Mouse (Mus musculus) stomach, embryonic 15.5 days (tissue): ENCODE data around the gene Macrod2. TPM values are rescaled to one million over a fixed set of nuclear protein-coding genes. Genes with fewer than 3 reads are reported as not detected.

Source experiments
- ATAC-seq: fragments of 200-750 bp; cut with Nextera tagmentation; 2 replicates; pipeline ENCODE4 v1.8.0; 2017; ENCODE audit warnings: low read depth, moderate number of reproducible peaks, moderate TSS enrichment; ENCODE audit not compliant: insufficient read depth, low FRiP score
- H3K27ac ChIP-seq: fragments of 300-500 bp; sonication (generic); 2 replicates; pipeline ENCODE4 v1.5.1; 2015; ENCODE audit warnings: mild to moderate bottlenecking, inconsistent platforms
- H3K27me3 ChIP-seq: fragments of 300-500 bp; sonication (generic); replicated peaks from 2 replicates; pipeline ENCODE4 v1.6.1; 2015; ENCODE audit warnings: inconsistent platforms
- H3K36me3 ChIP-seq: fragments of 300-500 bp; sonication (generic); 2 replicates; pipeline ENCODE4 v1.6.1; 2015; ENCODE audit warnings: inconsistent platforms
- H3K4me1 ChIP-seq: fragments of 300-500 bp; sonication (generic); 2 replicates; pipeline ENCODE4 v1.6.1; 2015; ENCODE audit warnings: inconsistent platforms
- H3K4me2 ChIP-seq: fragments of 300-500 bp; sonication (generic); 2 replicates; pipeline ENCODE4 v1.6.1; 2015; ENCODE audit warnings: mild to moderate bottlenecking, inconsistent platforms
- H3K4me3 ChIP-seq: fragments of 300-500 bp; sonication (generic); replicated peaks from 2 replicates; pipeline ENCODE4 v1.5.1; 2015; ENCODE audit warnings: inconsistent platforms
- H3K9ac ChIP-seq: fragments of 300-500 bp; sonication (generic); 2 replicates; pipeline ENCODE4 v1.6.1; 2015; ENCODE audit warnings: inconsistent platforms
- H3K9me3 ChIP-seq: fragments of 300-500 bp; sonication (generic); 2 replicates; pipeline ENCODE4 v1.6.1; 2016; ENCODE audit warnings: inconsistent platforms
- WGBS: fragments of 180-500 bp; shearing (Covaris S2); methylation state at CpG from one replicate; pipeline ENCODE4 v1.1.7; 2015; 5-methylcytosine and 5-hydroxymethylcytosine counted together
- polyA plus RNA-seq: library from polyadenylated mRNA; unstranded; fragments of >200 nt; fragmentation: Nextera tagmentation; extraction: Ambion mirVana; gene quantifications from 2 replicates; pipeline ENCODE4 v1.2.1, GENCODE M21; 2015

The Macrod2 gene
- polyA plus RNA-seq, 1 experiment from 2014 or later = 40.8 TPM

DNA sequence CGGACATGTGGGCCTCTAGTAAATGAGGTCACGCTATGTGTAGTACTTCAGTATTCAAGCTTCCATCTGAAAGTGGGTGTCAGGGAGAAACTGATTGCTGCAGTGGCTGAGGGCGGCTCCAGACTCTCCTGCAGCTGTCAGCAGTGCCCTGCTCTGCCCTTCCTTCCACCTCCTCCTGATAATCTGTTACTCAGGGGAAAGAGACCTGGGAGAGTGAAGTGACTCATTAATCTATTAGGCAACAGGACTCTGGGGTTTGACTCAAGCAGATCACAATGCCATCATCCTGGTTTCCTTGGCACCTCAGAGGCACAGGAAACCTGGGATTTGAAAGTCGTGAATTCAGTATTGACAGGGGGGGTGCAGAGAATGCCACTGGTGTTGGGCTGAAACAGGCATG, 876.4 kb downstream of the Macrod2 start:
- no peaks in the 10 kb centered on the region for H3K27me3 ChIP-seq
- H3K27ac ChIP-seq = no peak overlapping the region
- no peak for ATAC-seq
- 48% methylated on average over 4 of the region's 4 CpGs for WGBS
- no peak overlapping the region for H3K4me2 ChIP-seq
- H3K4me1 ChIP-seq = no peaks in the 10 kb centered on the region
- H3K36me3 ChIP-seq = no peaks in the 10 kb centered on the region
- H3K9ac ChIP-seq = no peak overlapping the region
- H3K4me3 ChIP-seq = no peak overlapping the region
- H3K9me3 ChIP-seq = no peaks in the 10 kb centered on the region

DNA sequence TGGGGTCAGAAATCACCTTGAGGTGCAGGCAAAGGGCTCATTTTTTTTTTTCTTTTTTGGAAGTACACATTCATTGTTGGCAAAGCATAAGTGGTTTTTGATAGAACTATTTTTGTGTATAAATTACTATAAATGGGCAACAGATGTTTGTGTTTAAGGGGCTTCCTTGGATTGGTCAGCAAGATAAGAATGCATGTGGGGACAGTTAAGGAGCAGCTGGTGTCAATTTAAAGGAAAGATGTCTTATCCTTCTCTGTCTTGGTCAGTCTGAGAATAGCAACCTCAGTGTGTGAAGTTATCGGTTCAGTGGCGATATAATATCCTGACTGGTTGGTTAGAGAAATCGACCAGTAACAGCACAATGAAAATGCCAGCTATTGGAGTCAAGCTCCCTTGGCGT, 877.9 kb downstream of the Macrod2 start:
- Histone ChIP-seq H3K9ac (no peak overlapping the region), H3K27me3 (no peaks in the 10 kb centered on the region), H3K4me1 (no peaks in the 10 kb centered on the region), H3K4me2 (no peak overlapping the region), H3K27ac (no peak overlapping the region), H3K36me3 (no peaks in the 10 kb centered on the region), H3K4me3 (no peak overlapping the region), H3K9me3 (no peaks in the 10 kb centered on the region)
- WGBS = 85% methylated on average over 4 of the region's 4 CpGs
- ATAC-seq = no peak

DNA sequence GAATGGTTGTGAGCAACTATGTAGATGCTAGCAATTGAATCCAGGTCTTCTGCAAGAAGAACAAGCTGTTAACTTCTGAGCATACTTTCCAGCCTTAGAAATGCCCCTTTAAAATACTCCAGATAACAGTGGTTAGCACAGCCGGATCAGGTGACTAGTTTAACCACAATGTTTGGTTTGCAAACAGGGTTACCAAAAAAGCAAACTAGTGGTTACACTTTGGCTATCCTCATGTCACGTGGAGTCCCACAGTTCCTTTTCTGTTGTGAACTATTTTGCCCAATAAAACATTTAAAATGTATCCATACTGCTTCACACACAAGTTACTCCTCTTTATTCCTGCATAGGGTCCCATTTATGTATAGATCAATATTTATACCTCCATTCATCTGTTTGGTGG, 879.2 kb downstream of the Macrod2 start:
- WGBS = 64% methylated on average over 2 of the region's 2 CpGs

DNA sequence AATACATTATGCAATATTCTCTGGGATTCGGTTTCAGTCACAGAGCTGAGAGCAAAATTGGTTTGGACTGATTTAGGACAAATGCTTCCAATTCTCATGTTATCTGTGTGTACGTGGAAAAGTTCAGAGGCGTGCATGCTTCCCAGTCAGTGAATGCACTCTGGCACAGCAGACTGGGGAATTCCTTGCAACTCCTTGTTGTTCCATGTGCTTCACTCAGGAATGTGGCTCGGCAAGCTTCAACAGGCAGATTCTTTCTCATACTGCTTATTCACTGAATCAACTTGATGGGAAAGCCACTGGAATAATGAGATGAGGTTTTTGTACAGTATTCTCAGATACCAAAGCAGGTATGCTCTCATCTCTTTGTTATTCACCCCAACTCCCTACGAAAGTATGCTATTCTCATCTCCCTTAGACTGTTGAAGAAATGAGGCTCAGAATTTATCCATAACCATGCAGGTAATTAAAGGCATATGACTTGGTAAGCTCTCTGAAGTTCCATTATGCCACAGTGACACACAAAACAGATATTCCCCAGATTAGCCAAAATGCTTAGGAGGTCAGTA, 884.1 kb downstream of the Macrod2 start:
- 41% methylated on average over 5 of the region's 5 CpGs for WGBS
- ATAC-seq = no peak
- H3K4me3 ChIP-seq = no peak overlapping the region

More for the DNA sequence above, 879.2 kb downstream of the Macrod2 start:
- H3K36me3 ChIP-seq = no peaks in the 10 kb centered on the region
- no peaks in the 10 kb centered on the region for H3K9me3 ChIP-seq
- no peak overlapping the region for H3K9ac ChIP-seq
- H3K4me3 ChIP-seq = no peak overlapping the region
- no peak overlapping the region for H3K4me2 ChIP-seq
- no peak overlapping the region for H3K27ac ChIP-seq
- no peaks in the 10 kb centered on the region for H3K27me3 ChIP-seq
- H3K4me1 ChIP-seq = no peaks in the 10 kb centered on the region
- ATAC-seq = no peak

DNA sequence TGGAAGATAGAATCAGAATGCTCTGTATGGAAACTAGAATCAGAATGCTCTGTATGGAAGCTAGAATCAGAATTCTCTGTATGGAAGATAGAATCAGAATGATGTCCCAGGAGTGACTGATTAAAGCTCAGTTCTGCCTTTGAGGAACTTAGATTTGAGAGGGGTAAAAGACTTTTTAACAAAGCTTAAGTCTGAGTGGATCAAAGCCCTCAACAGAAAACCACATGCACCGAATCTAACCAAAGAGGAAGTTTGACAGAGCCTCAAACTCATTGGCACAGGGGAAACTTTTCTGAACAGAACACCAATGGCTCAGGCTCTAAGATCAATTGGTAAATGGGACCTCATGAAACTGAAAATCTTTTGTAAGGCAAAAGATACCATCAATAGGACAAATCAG, 885.7 kb downstream of the Macrod2 start:
- Histone ChIP-seq H3K27me3 (no peaks in the 10 kb centered on the region), H3K27ac (no peak overlapping the region), H3K36me3 (no peaks in the 10 kb centered on the region), H3K9me3 (no peaks in the 10 kb centered on the region), H3K4me1 (no peaks in the 10 kb centered on the region), H3K9ac (no peak overlapping the region), H3K4me2 (no peak overlapping the region), H3K4me3 (no peak overlapping the region)
- no peak for ATAC-seq
- 85% methylated on average over 1 of the region's 1 CpGs for WGBS

More for the DNA sequence above, 884.1 kb downstream of the Macrod2 start:
- Histone ChIP-seq H3K27ac (no peak overlapping the region), H3K4me2 (no peak overlapping the region), H3K9ac (no peak overlapping the region), H3K27me3 (no peaks in the 10 kb centered on the region), H3K4me1 (no peaks in the 10 kb centered on the region), H3K36me3 (no peaks in the 10 kb centered on the region), H3K9me3 (no peaks in the 10 kb centered on the region)

DNA sequence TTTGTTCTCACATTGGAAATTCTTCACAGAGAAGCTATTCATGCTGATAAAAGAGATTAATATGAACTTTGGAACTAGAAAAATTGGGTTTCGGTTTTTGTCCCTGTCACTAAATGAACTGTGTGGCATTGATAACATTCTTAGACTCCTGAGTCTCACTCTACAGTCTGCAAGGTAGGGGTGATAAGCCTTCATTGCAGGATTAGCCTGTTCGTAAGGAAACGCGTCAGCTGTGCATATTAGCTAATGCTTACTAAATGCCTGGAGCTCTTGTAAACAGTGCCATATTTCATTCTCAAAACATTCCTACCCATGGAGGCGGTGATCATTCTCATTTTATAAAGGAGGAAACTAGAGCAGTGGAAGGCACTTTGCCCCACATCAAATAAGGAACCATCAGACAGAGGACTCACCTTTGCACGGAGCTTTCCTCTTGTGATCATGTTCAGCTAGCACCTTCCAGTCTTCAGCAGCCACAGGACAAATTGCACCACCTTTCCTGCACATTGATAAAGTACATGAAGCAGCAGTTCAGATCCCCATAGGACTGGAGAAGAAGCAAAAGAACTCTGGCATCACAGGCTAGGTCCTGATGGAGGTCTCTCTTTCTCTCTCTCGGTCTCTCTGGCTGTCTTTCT, 891.1 kb downstream of the Macrod2 start:
- 40% methylated on average over 7 of the region's 7 CpGs for WGBS
- Histone ChIP-seq H3K36me3 (no peaks in the 10 kb centered on the region), H3K27ac (peak overlapping the region; percentile 54), H3K4me1 (0 out of 2 replicates have a peak, but pooled peaks cover 4% of the 10 kb centered on the region), H3K4me2 (0 out of 2 replicates have a peak overlapping the region, but pooled peaks have one; percentile 13), H3K27me3 (no peaks in the 10 kb centered on the region), H3K9me3 (no peaks in the 10 kb centered on the region), H3K9ac (no peak overlapping the region), H3K4me3 (no peak overlapping the region)
- peak; percentile 81 for ATAC-seq

DNA sequence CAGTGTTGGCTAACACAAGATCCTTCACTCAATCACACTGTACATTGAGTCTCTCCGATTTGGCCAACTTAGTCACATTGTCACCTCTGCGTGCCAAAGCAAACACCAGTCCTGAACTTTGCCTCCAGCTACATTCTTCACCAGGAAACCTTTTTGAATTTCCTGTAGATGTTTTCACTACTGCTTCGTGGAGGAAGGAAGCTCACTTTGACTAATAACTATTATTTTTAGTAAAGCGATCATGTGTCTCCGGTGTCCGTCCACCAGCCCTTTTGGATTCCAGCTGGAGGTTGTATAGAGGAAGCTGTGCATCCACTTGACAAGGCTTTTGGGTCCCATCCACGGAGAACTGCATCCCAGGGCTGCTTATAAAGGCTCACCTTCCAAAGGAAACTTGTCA, 893.4 kb downstream of the Macrod2 start:
- ATAC-seq = 0 out of 2 replicates have a peak, but pooled peaks have one; percentile 20
- no peak overlapping the region for H3K4me3 ChIP-seq
- no peaks in the 10 kb centered on the region for H3K36me3 ChIP-seq
- H3K27ac ChIP-seq = no peak overlapping the region; the same call in 1 of the 2 replicates
- H3K9ac ChIP-seq = no peak overlapping the region
- no peaks in the 10 kb centered on the region for H3K27me3 ChIP-seq
- 0 out of 2 replicates have a peak, but pooled peaks cover 4% of the 10 kb centered on the region for H3K4me1 ChIP-seq
- 34% methylated on average over 7 of the region's 7 CpGs for WGBS
- H3K9me3 ChIP-seq = no peaks in the 10 kb centered on the region
- H3K4me2 ChIP-seq = no peak overlapping the region

DNA sequence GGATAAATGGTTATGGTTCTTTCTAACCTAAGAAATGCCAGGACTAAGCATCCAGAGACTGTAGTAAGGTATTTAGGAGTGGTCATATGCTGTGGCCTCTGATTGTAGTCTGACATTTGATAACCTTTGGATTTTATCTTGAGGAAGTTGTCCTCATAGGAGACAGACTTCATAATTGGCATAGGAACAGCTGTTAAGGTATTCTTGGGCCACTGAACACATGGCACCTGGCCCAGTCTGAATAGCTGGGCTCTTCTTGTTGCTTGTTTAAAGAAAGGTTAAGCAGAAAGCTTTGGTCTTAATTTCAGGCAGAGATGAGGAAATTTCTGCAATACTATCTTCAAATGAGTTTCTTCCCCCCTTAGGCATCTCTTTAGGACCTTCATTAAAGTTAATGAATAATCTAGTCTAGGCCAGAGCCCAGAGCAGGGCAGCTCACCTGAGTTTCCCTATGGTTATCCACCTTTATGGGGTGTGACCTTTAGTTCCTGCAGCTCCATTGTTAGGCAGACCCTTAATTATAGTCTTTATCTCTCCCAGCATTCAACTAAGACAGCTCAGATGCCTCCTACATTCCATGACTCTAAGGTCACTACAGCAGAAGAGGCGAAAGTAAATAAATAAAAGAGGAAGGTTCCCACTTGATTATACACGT, 894.1 kb downstream of the Macrod2 start:
- peak; percentile 67; the same call in 1 of the 2 replicates for ATAC-seq
- H3K9ac ChIP-seq = no peak overlapping the region
- WGBS = 58% methylated on average over 2 of the region's 2 CpGs

DNA sequence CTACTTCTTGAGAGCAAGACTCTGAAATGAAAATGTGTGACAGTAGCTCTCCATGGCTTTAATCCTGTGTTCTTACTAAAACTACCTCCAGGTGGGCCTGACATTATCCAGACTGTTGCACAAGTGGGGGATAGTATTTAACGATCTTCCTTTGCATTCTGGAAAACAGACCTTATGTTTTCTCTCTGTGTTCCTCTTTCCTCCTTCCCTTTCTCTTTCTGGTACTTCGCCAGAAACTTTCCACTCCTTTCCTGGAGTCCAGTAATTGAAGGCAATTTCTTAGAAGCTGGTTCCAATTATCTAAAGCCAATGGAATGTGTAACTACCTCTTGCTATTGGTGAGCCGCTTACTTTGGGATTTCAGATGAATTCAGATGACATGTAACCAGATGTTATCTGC, 897.7 kb downstream of the Macrod2 start:
- no peak overlapping the region for H3K4me3 ChIP-seq
- no peaks in the 10 kb centered on the region for H3K36me3 ChIP-seq
- WGBS = 40% methylated on average over 3 of the region's 3 CpGs
- ATAC-seq = no peak
- H3K27ac ChIP-seq = no peak overlapping the region
- H3K9me3 ChIP-seq = no peaks in the 10 kb centered on the region
- no peak overlapping the region for H3K4me2 ChIP-seq
- H3K4me1 ChIP-seq = 0 out of 2 replicates have a peak, but pooled peaks cover 4% of the 10 kb centered on the region
- H3K9ac ChIP-seq = no peak overlapping the region
- H3K27me3 ChIP-seq = no peaks in the 10 kb centered on the region

More for the DNA sequence above, 894.1 kb downstream of the Macrod2 start:
- Histone ChIP-seq H3K27ac (no peak overlapping the region), H3K4me2 (no peak overlapping the region), H3K4me1 (0 out of 2 replicates have a peak, but pooled peaks cover 4% of the 10 kb centered on the region), H3K36me3 (no peaks in the 10 kb centered on the region), H3K4me3 (no peak overlapping the region), H3K9me3 (no peaks in the 10 kb centered on the region), H3K27me3 (no peaks in the 10 kb centered on the region)

DNA sequence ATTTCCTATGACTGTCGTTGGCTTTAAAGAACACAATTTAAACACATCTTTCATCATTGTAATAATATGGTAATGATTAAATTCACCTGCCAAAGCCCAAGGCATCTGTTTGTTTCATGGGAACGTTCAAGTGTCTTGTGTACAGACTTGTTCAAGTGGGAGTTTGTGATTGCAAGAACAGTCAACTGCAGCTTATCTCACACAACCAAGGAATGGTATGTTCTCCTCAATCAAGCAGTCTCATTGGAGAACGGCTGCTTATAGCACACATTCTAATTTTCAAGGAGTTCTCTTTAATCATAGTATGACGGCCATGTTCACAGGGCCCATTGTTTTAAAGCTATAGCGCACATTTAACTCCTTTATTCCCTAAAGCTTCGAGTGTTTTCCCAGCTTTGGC, 904.1 kb downstream of the Macrod2 start:
- no peaks in the 10 kb centered on the region for H3K4me1 ChIP-seq
- WGBS = 60% methylated on average over 6 of the region's 6 CpGs
- H3K9me3 ChIP-seq = no peaks in the 10 kb centered on the region
- no peak overlapping the region for H3K4me2 ChIP-seq
- no peak for ATAC-seq
- no peak overlapping the region for H3K4me3 ChIP-seq
- no peaks in the 10 kb centered on the region for H3K27me3 ChIP-seq
- H3K36me3 ChIP-seq = no peaks in the 10 kb centered on the region
- no peak overlapping the region for H3K9ac ChIP-seq
- H3K27ac ChIP-seq = no peak overlapping the region

DNA sequence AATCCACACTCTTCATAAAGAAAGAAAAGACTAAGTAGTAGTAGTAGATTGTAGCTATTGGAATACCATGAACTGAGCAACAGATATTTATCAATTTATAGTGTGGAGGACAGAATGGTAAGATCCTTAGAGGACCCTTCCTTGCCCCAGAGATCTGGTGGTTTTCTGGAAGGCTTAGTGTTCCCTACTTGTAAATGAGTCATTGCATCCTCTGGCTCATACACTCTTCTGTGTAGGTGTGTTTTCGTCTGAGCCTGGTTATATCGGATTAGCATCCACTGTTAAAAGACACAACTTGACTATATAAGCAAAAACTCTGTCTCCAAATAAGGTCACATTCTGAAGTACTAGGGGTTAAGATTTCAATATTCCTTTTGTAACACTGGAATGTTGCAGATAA, 905.9 kb downstream of the Macrod2 start:
- Histone ChIP-seq H3K9ac (no peak overlapping the region), H3K27ac (no peak overlapping the region), H3K27me3 (no peaks in the 10 kb centered on the region), H3K9me3 (no peaks in the 10 kb centered on the region), H3K4me2 (no peak overlapping the region), H3K36me3 (no peaks in the 10 kb centered on the region), H3K4me1 (no peaks in the 10 kb centered on the region), H3K4me3 (no peak overlapping the region)
- WGBS = 92% methylated on average over 2 of the region's 2 CpGs
- ATAC-seq = no peak

DNA sequence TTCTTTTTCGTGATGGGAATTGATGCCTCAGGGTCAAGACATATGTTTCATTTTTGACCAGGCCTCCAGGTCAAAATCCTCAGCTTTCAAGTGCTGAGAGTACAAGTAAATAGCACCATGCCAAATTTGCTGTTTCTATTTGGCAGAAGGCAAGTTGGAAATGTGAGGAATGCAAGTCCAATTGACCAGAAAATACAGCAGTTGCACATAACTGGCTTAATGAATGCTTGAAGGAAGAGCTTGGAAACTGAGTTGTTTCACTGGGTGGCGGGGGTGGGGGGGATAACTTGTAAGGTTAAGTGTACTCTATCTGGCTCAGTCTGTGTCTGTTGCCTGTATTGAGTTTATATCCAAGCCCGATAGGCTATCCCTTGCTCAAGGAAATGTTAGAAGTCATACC, 913.3 kb downstream of the Macrod2 start:
- Histone ChIP-seq H3K27ac (no peak overlapping the region), H3K36me3 (no peaks in the 10 kb centered on the region), H3K27me3 (no peaks in the 10 kb centered on the region), H3K4me2 (no peak overlapping the region), H3K9me3 (no peaks in the 10 kb centered on the region), H3K4me1 (no peaks in the 10 kb centered on the region), H3K9ac (no peak overlapping the region), H3K4me3 (no peak overlapping the region)
- WGBS = 77% methylated on average over 3 of the region's 3 CpGs
- no peak for ATAC-seq
